Mouse (Mus musculus): ENCODE results near the gene Cryba2.

The Cryba2 gene

DNA sequence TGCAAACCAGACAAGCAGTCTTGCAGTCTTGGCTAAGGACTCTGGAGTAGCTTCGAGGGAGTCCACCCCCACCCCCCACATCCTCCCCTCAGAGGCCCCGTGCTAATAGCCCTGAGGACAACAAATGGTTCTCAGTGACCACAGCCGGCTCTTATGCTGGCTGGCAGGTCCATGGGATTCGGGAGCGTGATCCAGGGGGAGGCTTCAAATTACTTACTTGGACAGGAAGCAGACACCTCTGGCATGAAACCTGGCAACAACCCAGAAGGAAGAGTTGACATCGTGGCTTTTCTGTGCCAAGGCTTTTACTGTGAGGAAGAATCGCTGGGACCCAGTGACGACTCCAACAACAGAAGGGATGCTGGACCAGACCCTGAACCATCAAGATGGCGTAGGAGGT, 46.6 kb downstream of the Cryba2 start:
- no peak for DNase-seq

DNA sequence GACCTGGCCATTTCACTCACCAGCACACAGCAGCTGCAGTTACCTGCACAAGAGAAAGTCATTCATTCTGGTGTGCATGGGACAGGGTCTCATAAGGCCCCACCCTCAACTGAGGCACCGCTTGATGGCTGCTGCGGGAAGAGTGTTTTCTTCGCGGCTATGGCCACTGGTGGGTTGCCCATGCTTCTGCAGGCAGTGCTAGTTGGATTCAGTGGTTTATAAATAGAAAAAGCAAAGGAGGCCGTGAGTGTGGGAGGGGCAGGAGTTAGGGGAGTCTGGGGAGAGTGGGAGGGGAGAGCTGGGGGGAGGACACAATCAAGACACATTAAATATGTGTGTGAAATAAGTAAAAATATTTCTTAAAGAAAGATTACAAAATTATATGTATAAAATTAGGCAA, 49.9 kb downstream of the Cryba2 start:
- DNase-seq, result no peak
